Mouse (Mus musculus): Measurements from ENCODE around the gene Cdip1.
"Not testable (repeated sequence)": the region's sequence is repeated elsewhere in the genome, so short reads cannot be mapped to it uniquely, and the experiment has no call there.

Cdip1 gene

DNA sequence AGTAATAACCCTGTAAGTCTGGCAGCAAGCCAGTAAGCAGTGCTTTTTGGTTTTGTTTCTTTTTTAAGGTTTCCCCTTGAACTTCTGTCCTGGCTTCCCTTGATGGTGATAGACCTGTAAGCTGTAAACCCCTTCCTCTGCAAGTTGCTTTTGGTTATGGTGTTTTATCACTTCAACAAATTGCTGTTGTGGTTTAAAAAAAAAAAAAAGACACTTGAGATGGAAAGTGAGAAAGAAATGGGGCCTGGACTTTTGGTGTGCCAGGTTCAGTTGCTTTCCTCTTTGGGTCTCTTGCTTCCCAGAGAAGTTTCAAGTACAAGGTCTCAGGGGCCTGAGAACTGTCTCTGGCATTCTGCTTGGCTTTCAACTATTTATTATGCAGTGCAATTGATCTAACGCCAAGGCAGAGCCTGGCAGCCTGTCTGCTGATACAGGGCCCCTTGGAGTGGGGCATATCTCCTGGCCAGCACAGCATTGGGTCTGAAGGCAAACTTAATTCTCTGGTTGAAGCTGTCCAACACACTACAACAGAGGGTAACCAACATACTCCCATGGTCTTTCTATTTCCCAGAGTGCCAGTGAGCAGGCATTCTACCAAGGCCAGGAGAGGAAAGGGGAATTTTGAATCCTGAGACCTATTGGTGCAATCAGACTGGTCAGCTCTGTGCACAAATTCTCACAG, 16.7 kb downstream of the Cdip1 start:
- DNase-seq (ENCODE audit: low spot score in 2 of 2), result no peak

DNA sequence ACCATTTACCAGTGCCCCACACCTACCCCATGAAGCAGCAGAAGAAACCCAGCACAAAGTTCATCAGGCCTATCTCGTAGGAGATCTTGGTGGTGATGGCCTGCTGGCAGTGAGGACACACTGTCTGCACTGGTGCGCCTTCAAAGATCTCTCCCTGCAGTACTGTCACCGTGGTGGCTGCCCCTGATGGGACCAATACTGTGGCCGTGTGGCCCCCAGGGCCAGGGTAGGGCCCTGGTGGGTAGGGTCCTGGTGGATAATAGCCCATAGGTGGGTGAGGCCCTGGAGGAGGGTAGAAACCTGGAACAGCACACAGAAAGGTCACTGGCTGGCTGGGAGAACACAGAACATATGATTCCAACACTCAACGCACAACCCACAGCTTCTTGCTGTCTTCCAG, 21.4 kb downstream of the Cdip1 start:
- no peak for DNase-seq (ENCODE audit: low spot score in 2 of 2)

DNA sequence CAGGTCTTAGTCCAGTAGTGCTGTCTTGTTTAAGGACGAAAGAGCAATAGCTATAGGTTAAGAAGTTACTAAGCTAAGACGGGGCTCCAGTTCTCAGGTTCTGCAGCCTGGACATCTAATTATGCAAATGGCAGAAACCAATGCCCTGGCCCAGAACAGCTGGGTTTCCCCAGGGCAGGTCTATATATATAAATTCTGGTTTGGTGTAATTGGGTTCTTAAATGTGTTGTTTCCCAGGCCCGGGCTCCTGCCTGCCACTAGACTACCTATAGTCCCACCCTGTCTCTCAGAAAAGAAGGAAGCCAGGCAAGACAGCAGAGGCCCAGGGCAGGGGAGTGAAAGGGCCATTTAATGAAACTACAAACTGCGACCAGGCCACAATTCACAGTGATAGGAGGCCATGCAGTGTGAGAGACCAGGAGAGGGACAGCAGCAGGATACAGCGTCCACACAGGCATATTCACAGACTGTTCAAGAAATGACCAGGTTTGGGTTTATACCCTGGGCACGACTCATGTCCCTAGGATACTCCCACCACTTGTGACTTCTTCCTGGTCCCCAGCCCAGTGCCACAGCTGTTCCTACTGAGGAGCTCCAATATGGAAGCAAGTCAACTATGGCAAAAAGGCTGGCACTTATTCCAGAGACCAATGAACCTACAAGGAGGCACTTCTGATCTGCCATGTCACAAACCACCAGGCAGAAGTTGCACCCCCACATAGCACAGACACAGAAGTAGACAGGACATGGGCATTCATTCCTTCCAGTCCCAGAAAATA, 22.9 kb downstream of the Cdip1 start:
- no peak for DNase-seq (ENCODE audit: low spot score in 2 of 2)

DNA sequence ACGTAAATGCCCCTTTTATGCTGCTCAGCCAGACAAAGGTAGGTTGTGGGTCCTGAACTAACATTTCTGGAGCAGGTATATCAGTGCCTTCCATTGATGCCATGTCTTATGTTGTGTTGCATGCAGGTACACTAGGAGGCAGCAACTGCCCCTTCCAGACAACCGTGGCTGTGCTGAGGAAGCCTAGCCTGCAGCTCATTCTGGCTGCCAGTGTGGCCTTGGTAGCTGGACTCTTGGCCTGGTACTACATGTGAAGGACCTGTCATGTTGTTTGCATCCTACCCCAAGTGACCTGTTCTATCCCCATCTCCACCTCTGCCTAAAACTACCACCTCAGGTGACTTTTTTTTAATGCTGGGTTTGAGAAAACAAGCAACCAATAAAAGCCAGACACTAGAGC, 24.2 kb downstream of the Cdip1 start:
- no peak for DNase-seq (ENCODE audit: low spot score in 2 of 2)

DNA sequence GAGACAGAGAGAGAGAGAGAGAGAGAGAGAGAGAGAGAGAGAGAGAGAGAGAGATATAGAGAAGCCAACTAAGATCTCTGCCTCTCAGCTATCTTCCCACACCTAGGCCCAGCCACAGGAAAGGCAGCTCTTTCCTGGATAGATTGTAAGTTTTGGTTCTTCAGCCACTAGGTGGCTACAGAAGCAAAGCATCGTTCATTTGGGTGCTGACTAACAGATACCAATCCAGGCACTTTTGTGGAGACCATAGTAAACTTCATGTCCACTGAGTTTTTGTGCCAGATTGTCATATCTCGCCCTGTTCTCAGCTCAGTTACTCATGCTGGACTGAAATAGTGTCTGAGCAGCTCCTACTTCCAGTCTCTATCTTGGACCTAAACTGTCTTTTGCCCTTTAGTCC, 26.8 kb downstream of the Cdip1 start:
- peak; percentile 20 to 34 for DNase-seq (ENCODE audit: low spot score in 2 of 2)

DNA sequence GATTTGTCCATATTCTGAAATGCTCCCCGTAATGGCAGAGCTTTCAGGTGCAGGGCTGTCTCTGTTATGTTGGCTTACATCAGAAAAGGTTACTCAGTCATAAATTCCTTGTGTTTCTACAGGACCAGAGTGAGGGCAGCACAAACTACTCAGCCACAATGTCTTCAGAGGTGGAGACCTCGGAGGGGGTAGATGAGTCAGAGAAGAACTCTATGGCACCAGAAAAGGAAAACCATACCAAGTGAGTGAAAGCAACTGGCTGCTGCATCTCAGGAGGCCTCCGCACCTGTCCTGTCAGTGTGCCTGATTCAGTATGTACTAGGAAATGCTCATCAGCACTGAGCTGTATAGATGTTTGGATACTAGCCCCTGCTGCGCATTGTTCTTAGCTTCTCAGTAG, 27.7 kb downstream of the Cdip1 start:
- DNase-seq (ENCODE audit: low spot score in 2 of 2), result no peak

DNA sequence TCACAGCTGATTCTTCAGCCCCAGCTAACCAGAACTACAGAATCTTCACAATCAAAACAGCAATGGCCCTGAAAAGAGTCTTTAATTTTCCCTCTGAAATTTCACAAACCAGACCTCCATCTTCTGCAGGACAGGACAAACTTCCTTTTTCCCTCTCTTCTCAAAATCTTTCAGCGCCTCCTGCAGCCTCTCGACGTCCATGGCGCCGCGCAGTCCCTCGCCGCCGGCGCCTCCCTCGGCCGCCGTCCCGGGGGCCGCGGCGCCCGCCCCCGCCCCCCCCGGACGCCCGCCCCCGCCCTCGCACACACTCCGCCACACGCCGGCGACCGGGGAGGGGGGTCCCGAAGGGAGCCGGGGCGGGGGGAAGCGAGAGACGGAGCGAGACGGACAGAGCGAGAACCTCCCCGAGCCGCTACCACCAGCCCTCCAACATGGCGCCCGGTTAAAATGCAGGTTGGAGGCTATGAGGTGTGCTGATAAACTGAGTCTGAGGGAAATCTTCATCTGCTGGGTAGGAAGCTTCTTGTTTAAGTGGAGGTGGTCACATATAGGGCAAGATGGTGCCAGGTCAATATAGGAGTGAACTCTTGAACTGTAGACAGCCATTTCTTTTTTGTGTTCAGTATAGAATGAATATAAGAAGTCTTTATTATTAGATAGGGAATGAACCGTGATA, 33.3 kb downstream of the Cdip1 start:
- not testable (repeated sequence) for DNase-seq (ENCODE audit: low spot score in 2 of 2)

DNA sequence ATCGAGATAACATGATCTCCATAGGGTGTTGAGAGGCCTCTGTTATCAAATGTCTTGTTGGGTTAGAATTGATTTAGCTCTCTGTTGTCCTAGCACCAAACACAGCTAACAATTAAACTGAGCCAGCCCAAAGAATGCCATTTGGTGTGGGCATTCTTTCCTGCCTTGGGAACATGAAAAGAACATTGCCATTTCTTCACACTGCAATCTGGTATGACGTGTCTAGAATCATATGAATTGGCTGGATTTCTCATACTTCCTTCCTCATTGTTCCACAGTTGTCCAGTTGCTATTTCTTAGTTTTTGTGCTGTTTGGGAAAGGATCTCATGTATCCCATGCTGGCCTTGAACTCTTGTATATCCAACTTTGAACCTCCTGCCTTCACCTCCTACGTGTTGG, 36.0 kb downstream of the Cdip1 start:
- no peak for DNase-seq (ENCODE audit: low spot score in 2 of 2)

DNA sequence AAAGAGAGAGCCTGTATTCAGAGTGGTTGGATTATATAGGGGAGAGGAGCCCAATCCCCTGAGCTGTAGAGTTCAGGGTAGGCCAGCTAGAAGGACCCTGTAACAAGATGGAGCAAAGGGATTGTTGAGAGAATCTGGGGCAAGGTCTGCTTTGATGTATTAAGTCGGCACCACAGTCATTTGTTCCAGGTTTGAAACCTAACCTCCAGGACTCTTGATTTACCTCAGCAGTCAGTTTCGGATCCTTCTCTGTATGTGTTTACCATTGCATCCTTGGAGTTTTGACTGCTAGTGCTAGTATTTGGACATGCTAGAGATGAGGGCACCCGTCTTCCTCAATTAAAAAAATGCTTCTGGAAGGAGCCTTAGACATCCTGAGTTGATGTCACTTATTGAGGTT, 37.9 kb downstream of the Cdip1 start:
- DNase-seq (ENCODE audit: low spot score in 2 of 2), result no peak

DNA sequence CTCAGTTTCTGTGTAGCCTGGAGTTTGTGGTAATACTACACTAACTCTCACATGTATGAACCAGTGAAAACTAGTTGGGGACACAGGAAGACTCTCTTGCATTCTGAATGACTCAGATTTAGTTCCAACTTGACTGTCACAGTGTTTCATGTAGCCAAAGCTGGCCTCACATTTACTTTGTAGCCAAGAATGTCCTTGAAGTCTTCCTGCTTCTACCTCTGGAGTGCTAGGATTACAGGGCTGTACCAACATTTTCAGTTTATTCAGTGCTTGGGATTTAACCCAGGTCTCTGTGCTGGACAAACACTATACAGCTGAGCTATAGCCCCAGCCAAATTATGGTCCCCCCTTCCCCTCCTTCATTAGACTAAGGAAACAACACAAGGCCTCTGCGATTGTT, 47.9 kb downstream of the Cdip1 start:
- DNase-seq (ENCODE audit: low spot score in 2 of 2), result no peak

DNA sequence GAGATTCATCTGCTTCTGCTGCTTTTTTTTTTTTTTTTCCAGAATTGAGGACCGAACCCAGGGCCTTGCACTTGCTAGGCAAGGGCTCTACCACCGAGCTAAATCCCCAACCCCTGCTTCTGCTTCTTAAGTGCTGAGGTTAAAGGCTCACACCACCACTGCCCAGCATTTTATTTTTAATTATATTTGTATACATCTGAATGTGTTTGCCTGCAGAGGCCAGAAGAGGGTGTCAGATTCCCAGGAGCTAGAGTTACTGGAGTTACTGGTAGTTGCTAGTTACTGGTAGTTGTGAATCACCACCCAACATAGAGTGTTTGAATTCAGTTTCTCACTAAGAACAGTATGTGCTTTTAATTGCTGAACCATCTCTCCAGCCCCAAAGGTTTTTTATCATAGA, 50.1 kb downstream of the Cdip1 start:
- no peak for DNase-seq (ENCODE audit: low spot score in 2 of 2)

DNA sequence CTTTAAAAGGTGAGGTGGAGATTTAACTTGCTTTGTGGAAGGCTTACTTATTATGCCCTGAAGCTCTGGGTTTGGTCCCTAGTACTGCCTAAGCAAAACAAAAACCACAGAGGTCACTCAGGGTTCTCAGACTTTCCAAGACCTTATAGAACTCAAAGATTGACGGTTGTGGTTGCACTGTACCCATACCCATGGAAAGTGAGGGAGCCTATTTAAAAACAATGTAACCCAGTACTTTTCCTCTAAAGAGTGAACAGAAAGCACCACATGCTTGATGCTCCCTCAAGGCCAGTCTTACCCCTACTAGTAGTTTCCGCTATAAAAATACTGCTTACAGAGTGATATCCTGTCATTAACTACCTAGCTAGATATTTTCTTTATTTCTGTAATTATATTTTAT, 53.8 kb downstream of the Cdip1 start:
- DNase-seq (ENCODE audit: low spot score in 2 of 2), result no peak

DNA sequence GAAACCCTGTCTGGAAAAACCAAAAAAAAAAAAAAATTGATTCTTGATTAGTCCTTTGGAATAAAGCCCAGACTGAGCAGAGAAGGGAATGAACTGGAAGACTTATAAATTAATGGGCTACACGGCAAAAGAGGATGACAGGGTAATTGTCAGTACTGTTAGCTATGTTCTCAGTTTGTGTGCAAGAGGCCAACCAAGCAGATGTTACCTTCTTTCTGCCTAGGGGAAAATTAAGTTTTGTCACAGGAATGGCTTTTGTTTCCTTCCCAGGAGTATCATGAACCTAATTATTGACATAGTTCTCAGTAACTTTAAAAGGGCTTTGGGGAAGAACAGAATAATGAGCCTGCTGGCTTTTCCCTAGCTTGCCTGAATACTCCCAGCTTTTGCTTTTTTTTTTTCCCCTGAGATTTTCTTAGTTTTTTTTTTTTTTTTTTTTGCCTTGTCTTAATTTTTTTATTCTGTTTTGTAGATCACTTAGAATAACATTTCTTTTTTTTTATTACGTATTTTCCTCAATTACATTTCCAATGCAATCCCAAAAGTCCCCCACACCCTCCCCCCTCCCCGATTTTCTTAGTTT, 59.2 kb downstream of the Cdip1 start:
- no peak for DNase-seq (ENCODE audit: low spot score in 2 of 2)

DNA sequence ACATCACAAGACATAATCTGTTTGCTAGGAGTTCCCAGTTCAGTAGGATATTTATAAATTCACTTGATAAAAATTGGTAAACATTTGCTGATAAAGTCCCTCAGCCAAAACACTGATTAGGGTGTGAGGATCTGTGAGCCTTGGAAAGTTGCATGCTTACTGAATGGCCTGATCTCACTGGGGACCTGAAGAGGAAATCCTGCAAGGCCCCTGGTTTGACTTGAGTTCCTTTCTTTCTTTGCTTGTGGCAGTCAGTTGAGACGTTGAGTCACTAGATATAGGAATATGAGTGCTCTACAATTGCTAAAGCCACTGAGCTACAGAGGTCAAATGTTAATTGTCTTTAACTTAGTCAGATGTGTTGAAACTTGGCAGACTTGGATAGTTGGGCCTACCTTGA, 62.1 kb downstream of the Cdip1 start:
- DNase-seq (ENCODE audit: low spot score in 2 of 2), result peak; percentile 32 to 41

DNA sequence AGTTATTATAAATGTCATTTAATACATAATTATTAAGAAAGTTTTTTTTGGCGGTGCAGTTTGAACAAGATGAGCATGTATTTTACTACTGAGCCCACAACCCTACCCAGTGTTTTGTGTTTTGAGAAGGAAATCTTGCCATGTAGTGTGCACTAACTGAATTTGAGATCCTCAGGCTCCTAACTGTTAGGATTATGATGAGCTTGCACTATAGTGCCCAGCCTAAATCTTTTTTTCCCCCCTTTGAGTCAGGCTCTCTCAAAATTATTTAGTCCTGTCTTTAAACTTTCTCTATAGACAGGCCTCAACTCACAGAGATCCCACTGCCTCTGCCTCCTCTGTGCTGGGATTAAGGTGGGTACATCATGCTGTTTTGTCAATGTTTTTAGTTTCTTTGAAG, 62.6 kb downstream of the Cdip1 start:
- DNase-seq (ENCODE audit: low spot score in 2 of 2), result no peak

DNA sequence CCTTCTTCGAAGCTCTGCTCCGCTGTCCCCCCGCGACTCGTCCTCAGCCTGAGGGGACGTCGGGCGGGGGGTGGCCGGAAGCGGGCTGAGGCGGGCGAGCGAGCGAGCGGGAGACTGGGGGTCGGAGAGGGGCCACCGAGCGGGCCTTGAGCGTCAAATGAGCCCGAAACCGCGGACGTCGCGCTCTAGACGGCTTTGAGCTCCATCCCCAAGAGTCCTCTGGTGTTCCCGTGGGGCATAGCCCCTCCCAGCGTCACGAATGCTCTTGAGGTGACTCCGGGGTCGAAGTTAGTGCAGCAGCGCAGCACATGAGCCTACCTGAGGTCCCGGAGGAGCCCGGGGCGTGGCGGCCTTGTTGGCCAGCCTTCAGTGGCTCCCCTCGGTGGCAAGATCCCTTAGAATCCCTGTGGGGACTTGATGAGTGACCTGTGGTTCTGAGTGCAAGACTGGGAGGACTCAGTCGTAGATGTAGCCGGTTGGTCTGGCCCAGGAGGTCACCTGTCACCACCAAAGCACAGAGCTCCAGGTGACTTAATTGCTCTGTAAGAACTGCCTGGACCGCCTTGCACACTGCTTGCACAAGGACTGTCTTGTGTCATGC, 63.5 kb downstream of the Cdip1 start:
- DNase-seq (ENCODE audit: low spot score in 2 of 2), result peak; percentile 45 to 53

DNA sequence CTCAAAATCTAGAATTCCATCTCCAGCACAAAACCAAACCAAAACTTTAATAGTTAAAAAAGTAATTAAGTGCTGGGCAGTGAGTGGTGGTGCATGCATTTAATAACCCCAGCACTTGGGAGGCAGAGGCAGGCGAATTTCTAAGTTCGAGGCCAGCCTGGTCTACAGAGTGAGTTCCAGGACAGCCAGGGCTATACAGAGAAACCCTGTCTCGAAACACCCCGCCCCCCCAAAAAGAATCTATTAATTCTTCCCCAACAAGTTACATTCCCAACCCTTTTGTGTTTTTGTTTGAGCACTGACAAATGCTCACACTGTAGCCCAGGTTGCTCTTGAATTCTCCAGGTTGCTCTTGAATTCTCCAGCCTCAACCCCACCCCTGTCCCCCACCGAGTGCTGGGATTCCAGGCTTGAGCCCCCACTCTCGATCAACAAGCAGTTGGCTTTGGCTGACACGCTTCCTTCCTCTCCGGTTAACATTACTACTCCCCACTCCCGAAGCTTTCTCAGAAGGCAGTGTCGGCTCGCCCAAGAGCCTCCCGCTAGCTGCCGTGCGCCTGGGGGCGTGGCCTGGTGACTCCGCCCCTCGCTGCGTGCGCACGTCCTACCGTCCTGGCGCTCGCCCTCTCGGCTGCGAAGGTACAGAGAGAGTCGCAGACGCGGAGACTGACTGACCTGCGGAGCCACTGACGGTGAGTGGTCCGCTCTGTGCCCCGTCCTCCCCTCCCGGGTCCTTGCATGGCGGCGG, 64.1 kb downstream of the Cdip1 start, which contains the start of gene Hmox2:
Gene Hmox2 (plus strand): TSS at position 582 of the 748 bp plus-strand sequence.
- peak; percentile 94 to 95 for DNase-seq (ENCODE audit: low spot score in 2 of 2)

DNA sequence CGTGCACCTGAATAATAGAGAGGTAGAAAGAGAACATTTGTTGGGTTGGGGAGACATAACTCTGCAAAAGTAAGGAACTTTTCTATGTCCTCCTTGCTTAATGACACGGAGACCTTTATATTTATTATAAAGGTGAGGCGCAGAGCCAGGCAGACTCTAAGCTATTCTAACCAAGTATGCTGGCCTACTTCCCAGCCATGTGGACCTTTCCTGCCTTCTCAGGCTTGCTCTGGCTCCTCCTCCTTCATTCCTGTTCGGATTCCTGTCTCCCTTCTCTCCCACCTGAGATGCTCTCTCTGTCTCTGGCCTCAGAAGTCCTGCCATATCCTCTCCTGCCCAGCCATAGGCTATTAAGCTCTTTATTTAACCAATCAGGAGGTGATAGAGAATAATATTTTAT, 64.8 kb downstream of the Cdip1 start:
- no peak for DNase-seq (ENCODE audit: low spot score in 2 of 2)

DNA sequence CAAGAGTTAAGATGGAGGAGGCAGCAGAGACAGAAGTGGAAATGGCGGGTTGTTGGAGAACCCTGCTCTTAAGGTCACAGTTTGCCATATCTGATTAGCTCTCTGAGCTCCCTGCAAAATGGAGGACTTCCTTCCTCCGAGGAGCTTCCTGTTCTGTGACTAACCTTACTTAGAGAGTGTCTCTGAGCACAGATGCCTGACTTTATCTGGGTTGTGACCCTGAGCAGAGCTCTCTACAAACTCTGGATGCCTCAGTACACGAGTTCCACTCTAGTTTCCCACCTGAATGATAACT, 67.2 kb downstream of the Cdip1 start:
- DNase-seq (ENCODE audit: low spot score in 2 of 2), result peak; percentile 39 to 46

DNA sequence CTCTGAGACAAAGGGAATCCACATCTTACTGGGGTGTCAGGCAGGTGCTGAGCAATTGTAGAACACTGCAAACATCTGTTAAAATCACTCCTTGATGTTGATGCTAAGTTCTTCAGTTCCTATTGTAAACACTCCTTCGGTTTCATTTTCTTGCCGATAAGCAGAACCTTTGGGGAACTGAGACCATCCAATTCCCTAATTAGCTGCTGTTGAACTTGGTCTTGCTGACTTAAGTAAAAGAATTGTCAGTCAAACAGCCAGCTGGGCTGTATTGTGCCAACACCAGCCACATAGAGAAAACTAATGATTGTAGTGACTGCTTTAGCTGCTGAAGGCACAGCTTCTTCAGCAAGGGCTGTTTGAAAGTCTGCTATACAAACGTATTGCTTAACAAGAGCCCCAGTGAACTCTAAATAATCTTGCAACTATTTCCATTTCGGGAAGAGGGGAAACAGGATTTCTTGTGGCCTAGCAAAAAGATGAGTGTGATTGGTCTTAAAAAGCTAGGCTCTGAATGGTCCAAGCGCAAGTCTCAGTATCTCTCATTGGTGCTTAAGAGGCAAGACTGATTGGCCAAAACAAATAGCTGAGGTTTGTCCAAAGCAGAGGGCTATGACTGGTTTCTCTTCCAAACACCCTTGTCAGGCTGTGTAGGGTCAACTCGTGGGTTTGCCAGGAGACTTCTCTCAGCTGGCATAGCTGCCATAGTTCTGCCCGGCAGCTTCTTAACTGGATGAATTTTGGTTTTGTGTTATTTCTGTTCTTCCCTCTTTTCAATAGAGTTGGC, 67.8 kb downstream of the Cdip1 start:
- DNase-seq (ENCODE audit: low spot score in 2 of 2), result peak; percentile 23 to 57
